Mouse (Mus musculus): ENCODE data around the gene Cadm3.

The Cadm3 gene

GRCm38 (mm10) chr1:173356699-173357098, 10.8 kb downstream of the Cadm3 start:
- no peak for DNase-seq

- no peak for DNase-seq
Measured at GRCm38 (mm10) chr1:173355107-173355846, 12.2 kb downstream of the Cadm3 start.

- no peak for DNase-seq
Measured at GRCm38 (mm10) chr1:173350372-173350957, 17.0 kb downstream of the Cadm3 start, which contains the start of gene Aim2. Gene Aim2, plus strand, starts transcription at chr1:173350879.

- DNase-seq: no peak
Measured at GRCm38 (mm10) chr1:173349946-173350345, 17.5 kb downstream of the Cadm3 start.

- DNase-seq: no peak
Measured at GRCm38 (mm10) chr1:173349192-173349591, 18.3 kb downstream of the Cadm3 start.

GRCm38 (mm10) chr1:173348527-173348926, 19.0 kb downstream of the Cadm3 start:
- no peak for DNase-seq

- DNase-seq: no peak
Measured at GRCm38 (mm10) chr1:173345112-173345511, 22.4 kb downstream of the Cadm3 start.

- no peak for DNase-seq
Measured at GRCm38 (mm10) chr1:173343934-173344333, 23.6 kb downstream of the Cadm3 start.

- no peak for DNase-seq
Measured at GRCm38 (mm10) chr1:173342425-173342824, 25.1 kb downstream of the Cadm3 start.

- DNase-seq: peak; percentile 26
Measured at GRCm38 (mm10) chr1:173339543-173339942, 28.0 kb downstream of the Cadm3 start.

GRCm38 (mm10) chr1:173337008-173337407, 30.5 kb downstream of the Cadm3 start:
- DNase-seq: no peak

GRCm38 (mm10) chr1:173335903-173336302, 31.6 kb downstream of the Cadm3 start:
- no peak for DNase-seq

GRCm38 (mm10) chr1:173333312-173334253, 33.9 kb downstream of the Cadm3 start, which contains the start of gene Ackr1:
Gene Ackr1, minus strand, starts transcription at chr1:173333750.
- no peak for DNase-seq

GRCm38 (mm10) chr1:173332418-173332817, 35.1 kb downstream of the Cadm3 start:
- no peak for DNase-seq

- DNase-seq: no peak
Measured at GRCm38 (mm10) chr1:173329743-173330142, 37.8 kb downstream of the Cadm3 start.

- no peak for DNase-seq
Measured at GRCm38 (mm10) chr1:173329185-173329584, 38.3 kb downstream of the Cadm3 start.

GRCm38 (mm10) chr1:173328446-173328845, 39.0 kb downstream of the Cadm3 start:
- no peak for DNase-seq

- DNase-seq: no peak
Measured at GRCm38 (mm10) chr1:173326552-173326951, 40.9 kb downstream of the Cadm3 start.

GRCm38 (mm10) chr1:173325395-173325794, 42.1 kb downstream of the Cadm3 start:
- DNase-seq: no peak

- DNase-seq: no peak
Measured at GRCm38 (mm10) chr1:173324961-173325360, 42.5 kb downstream of the Cadm3 start.

- peak; percentile 12 for DNase-seq
Measured at GRCm38 (mm10) chr1:173323839-173324585, 43.5 kb downstream of the Cadm3 start.

GRCm38 (mm10) chr1:173322249-173322627, 45.3 kb downstream of the Cadm3 start:
- DNase-seq: no peak
